Mouse (Mus musculus): ENCODE results near the gene Pde4c. TPM values are rescaled to one million over a fixed set of nuclear protein-coding genes. Genes with fewer than 3 reads are reported as not detected.

The Pde4c gene
- polyA plus RNA-seq, 1 experiment from 2014 or later, result 0.23 TPM

Small RNA genes lying within 50 kb of the gene (microRNA-seq; reads per million reads assigned to microRNA genes)
- gene Mir7240, result 1.2 reads per million

Other genes starting within 250 kb of the Pde4c start
- gene Klhl26, start 246.8 kb upstream of the Pde4c start, polyA plus RNA-seq (2015; fragmentation: Nextera tagmentation; extraction: Ambion mirVana), result 31.0 and 32.4 TPM in 2 replicates
- gene Tmem59l, start 236.4 kb upstream of the Pde4c start, polyA plus RNA-seq (2015; fragmentation: Nextera tagmentation; extraction: Ambion mirVana), result 121 and 151 TPM in 2 replicates
- gene Crlf1, start 230.6 kb upstream of the Pde4c start, polyA plus RNA-seq (2015; fragmentation: Nextera tagmentation; extraction: Ambion mirVana), result 3.6 and 6.3 TPM in 2 replicates
- gene Rex1bd, start 217.0 kb upstream of the Pde4c start, polyA plus RNA-seq (2015; fragmentation: Nextera tagmentation; extraction: Ambion mirVana), result 163 and 185 TPM in 2 replicates
- 584 and 621 TPM in 2 replicates for gene Uba52, start 212.9 kb upstream of the Pde4c start, polyA plus RNA-seq (2015; fragmentation: Nextera tagmentation; extraction: Ambion mirVana)
- 406 and 425 TPM in 2 replicates for gene Fkbp8, start 196.0 kb upstream of the Pde4c start, polyA plus RNA-seq (2015; fragmentation: Nextera tagmentation; extraction: Ambion mirVana)
- 43.1 and 43.3 TPM in 2 replicates for gene Kxd1, start 195.8 kb upstream of the Pde4c start, polyA plus RNA-seq (2015; fragmentation: Nextera tagmentation; extraction: Ambion mirVana)
- 16.7 and 19.2 TPM in 2 replicates for gene Ell, start 184.3 kb upstream of the Pde4c start, polyA plus RNA-seq (2015; fragmentation: Nextera tagmentation; extraction: Ambion mirVana)
- gene Isyna1, start 129.3 kb upstream of the Pde4c start, polyA plus RNA-seq (2015; fragmentation: Nextera tagmentation; extraction: Ambion mirVana), result 155 and 171 TPM in 2 replicates
- 151 and 173 TPM in 2 replicates for gene Ssbp4, start 114.8 kb upstream of the Pde4c start, polyA plus RNA-seq (2015; fragmentation: Nextera tagmentation; extraction: Ambion mirVana)
- gene Lrrc25, start 107.6 kb upstream of the Pde4c start, polyA plus RNA-seq (2015; fragmentation: Nextera tagmentation; extraction: Ambion mirVana), result 0.64 and 0.97 TPM in 2 replicates
- gene Gdf15, start 91.3 kb upstream of the Pde4c start, polyA plus RNA-seq (2015; fragmentation: Nextera tagmentation; extraction: Ambion mirVana), result 0.35 and 0.39 TPM in 2 replicates
- 67.2 and 69.7 TPM in 2 replicates for gene Pgpep1, start 63.3 kb upstream of the Pde4c start, polyA plus RNA-seq (2015; fragmentation: Nextera tagmentation; extraction: Ambion mirVana)
- 137 and 143 TPM in 2 replicates for gene Lsm4, start 50.5 kb upstream of the Pde4c start, polyA plus RNA-seq (2015; fragmentation: Nextera tagmentation; extraction: Ambion mirVana)
- 60.4 and 67.9 TPM in 2 replicates for gene Jund, start 24.8 kb upstream of the Pde4c start, polyA plus RNA-seq (2015; fragmentation: Nextera tagmentation; extraction: Ambion mirVana)
- 0.06 TPM in 1 of 2 replicates, not detected in the other for gene Iqcn, start 20.3 kb upstream of the Pde4c start, polyA plus RNA-seq (2015; fragmentation: Nextera tagmentation; extraction: Ambion mirVana)
- not detected in 2 replicates for gene Gm3336, start 5.2 kb upstream of the Pde4c start, polyA plus RNA-seq (2015; fragmentation: Nextera tagmentation; extraction: Ambion mirVana)
- gene Rab3a, start 31.0 kb downstream of the Pde4c start, polyA plus RNA-seq (2015; fragmentation: Nextera tagmentation; extraction: Ambion mirVana), result 477 and 573 TPM in 2 replicates
- gene Mpv17l2, start 37.2 kb downstream of the Pde4c start, polyA plus RNA-seq (2015; fragmentation: Nextera tagmentation; extraction: Ambion mirVana), result 34.8 and 35.7 TPM in 2 replicates
- gene Pik3r2, start 53.0 kb downstream of the Pde4c start, polyA plus RNA-seq (2015; fragmentation: Nextera tagmentation; extraction: Ambion mirVana), result 107 and 112 TPM in 2 replicates
- gene Mast3, start 81.3 kb downstream of the Pde4c start, polyA plus RNA-seq (2015; fragmentation: Nextera tagmentation; extraction: Ambion mirVana), result 21.1 and 23.2 TPM in 2 replicates
- gene Il12rb1, start 84.7 kb downstream of the Pde4c start, polyA plus RNA-seq (2015; fragmentation: Nextera tagmentation; extraction: Ambion mirVana), result 0.08 and 0.19 TPM in 2 replicates
- gene Arrdc2, start 116.0 kb downstream of the Pde4c start, polyA plus RNA-seq (2015; fragmentation: Nextera tagmentation; extraction: Ambion mirVana), result 6.7 and 8.1 TPM in 2 replicates
- 15.4 and 16.1 TPM in 2 replicates for gene Kcnn1, start 139.5 kb downstream of the Pde4c start, polyA plus RNA-seq (2015; fragmentation: Nextera tagmentation; extraction: Ambion mirVana)
- 167 and 182 TPM in 2 replicates for gene Ccdc124, start 150.2 kb downstream of the Pde4c start, polyA plus RNA-seq (2015; fragmentation: Nextera tagmentation; extraction: Ambion mirVana)
- gene Slc5a5, start 169.0 kb downstream of the Pde4c start, polyA plus RNA-seq (2015; fragmentation: Nextera tagmentation; extraction: Ambion mirVana), result 1.7 and 1.9 TPM in 2 replicates
- gene Rpl18a, start 173.7 kb downstream of the Pde4c start, polyA plus RNA-seq (2015; fragmentation: Nextera tagmentation; extraction: Ambion mirVana), result 1,781 and 1,796 TPM in 2 replicates
- gene Map1s, start 182.2 kb downstream of the Pde4c start, polyA plus RNA-seq (2015; fragmentation: Nextera tagmentation; extraction: Ambion mirVana), result 59.7 and 65.0 TPM in 2 replicates